Mouse (Mus musculus): ENCODE results near the gene Atxn7l2. TPM values are rescaled to one million over a fixed set of nuclear protein-coding genes. Genes with fewer than 3 reads are reported as not detected.
"Not testable (repeated sequence)": the region's sequence is repeated elsewhere in the genome, so short reads cannot be mapped to it uniquely, and the experiment has no call there.

Atxn7l2 gene
- polyA plus RNA-seq (2014; fragmentation: Nextera tagmentation; extraction: Ambion mirVana), result 16.8 and 19.9 TPM in 2 replicates

GRCm38 (mm10) chr3:108210771-108211139 lies at the start of gene Atxn7l2:
Atxn7l2 (minus strand) TSS chr3:108210934.
- peaks cover 16% of the 10 kb centered on the region for H3K4me1 ChIP-seq (ENCODE audit: control insufficient read depth, insufficient read depth, low read length)
- H3K9me3 ChIP-seq (ENCODE audit: control insufficient read depth, low read depth, low read length), result no peaks in the 10 kb centered on the region
- peak within 1 kb of the TSS; percentile 88 for H3K27ac ChIP-seq (ENCODE audit: low read length)
- H3K27me3 ChIP-seq (ENCODE audit: control insufficient read depth, insufficient read depth, low read length), result no peaks in the 10 kb centered on the region
- WGBS, result 0% methylated on average over 14 of the region's 14 CpGs
- H3K4me3 ChIP-seq (ENCODE audit: low read depth, low read length), result peak within 1 kb of the TSS; percentile 59
- H3K4me2 ChIP-seq (replicated peaks; ENCODE audit: low read depth, low read length), result peak within 1 kb of the TSS; percentile 92
- peak within 1 kb of the TSS; percentile 79 for H3K9ac ChIP-seq (replicated peaks; ENCODE audit: low read depth, low read length)
- H3K36me3 ChIP-seq (ENCODE audit: control insufficient read depth, insufficient read depth, low read length), result peaks cover under 1% of the 10 kb centered on the region; the same call in 1 of the 2 replicates
- peak; percentile 80 for ATAC-seq (ENCODE audit: insufficient number of reproducible peaks, insufficient read depth, low FRiP score, low read depth)

GRCm38 (mm10) chr3:108259319-108259718 lies 48.6 kb upstream of the Atxn7l2 start:
- H3K27ac ChIP-seq (ENCODE audit: low read length), result no peak overlapping the region
- WGBS, result 70% methylated on average over 3 of the region's 3 CpGs
- H3K4me1 ChIP-seq (ENCODE audit: control insufficient read depth, insufficient read depth, low read length), result peaks cover 13% of the 10 kb centered on the region
- no peaks in the 10 kb centered on the region for H3K27me3 ChIP-seq (ENCODE audit: control insufficient read depth, insufficient read depth, low read length)
- no peak overlapping the region for H3K9ac ChIP-seq (replicated peaks; ENCODE audit: low read depth, low read length)
- no peak overlapping the region for H3K4me3 ChIP-seq (ENCODE audit: low read depth, low read length)
- ATAC-seq (ENCODE audit: insufficient number of reproducible peaks, insufficient read depth, low FRiP score, low read depth), result no peak
- H3K36me3 ChIP-seq (ENCODE audit: control insufficient read depth, insufficient read depth, low read length), result peaks cover 12% of the 10 kb centered on the region
- no peaks in the 10 kb centered on the region for H3K9me3 ChIP-seq (ENCODE audit: control insufficient read depth, low read depth, low read length)
- H3K4me2 ChIP-seq (replicated peaks; ENCODE audit: low read depth, low read length), result no peak overlapping the region

GRCm38 (mm10) chr3:108257831-108258500 lies 47.2 kb upstream of the Atxn7l2 start:
- Histone ChIP-seq H3K4me3 (ENCODE audit: low read depth, low read length) (peak overlapping the region; percentile 95), H3K4me2 (replicated peaks; ENCODE audit: low read depth, low read length) (peak overlapping the region; percentile 89), H3K4me1 (ENCODE audit: control insufficient read depth, insufficient read depth, low read length) (peaks cover 13% of the 10 kb centered on the region), H3K27me3 (ENCODE audit: control insufficient read depth, insufficient read depth, low read length) (no peaks in the 10 kb centered on the region), H3K36me3 (ENCODE audit: control insufficient read depth, insufficient read depth, low read length) (peaks cover 9% of the 10 kb centered on the region), H3K9me3 (ENCODE audit: control insufficient read depth, low read depth, low read length) (no peaks in the 10 kb centered on the region), H3K9ac (replicated peaks; ENCODE audit: low read depth, low read length) (peak overlapping the region; percentile 92), H3K27ac (ENCODE audit: low read length) (no peak overlapping the region)
- 66% methylated on average over 3 of the region's 3 CpGs for WGBS
- no peak for ATAC-seq (ENCODE audit: insufficient number of reproducible peaks, insufficient read depth, low FRiP score, low read depth)

GRCm38 (mm10) chr3:108256719-108257637 lies 46.2 kb upstream of the Atxn7l2 start, which contains the start of gene Psma5:
Psma5 (plus strand) TSS chr3:108256926.
- Histone ChIP-seq H3K27me3 (ENCODE audit: control insufficient read depth, insufficient read depth, low read length) (no peaks in the 10 kb centered on the region), H3K9ac (replicated peaks; ENCODE audit: low read depth, low read length) (peak within 1 kb of the TSS; percentile 92), H3K4me1 (ENCODE audit: control insufficient read depth, insufficient read depth, low read length) (peaks cover 13% of the 10 kb centered on the region), H3K27ac (ENCODE audit: low read length) (0 out of 2 replicates have a peak within 1 kb of the TSS, but pooled peaks have one; percentile 10), H3K9me3 (ENCODE audit: control insufficient read depth, low read depth, low read length) (no peaks in the 10 kb centered on the region), H3K4me3 (ENCODE audit: low read depth, low read length) (peak within 1 kb of the TSS; percentile 95), H3K4me2 (replicated peaks; ENCODE audit: low read depth, low read length) (peak within 1 kb of the TSS; percentile 89), H3K36me3 (ENCODE audit: control insufficient read depth, insufficient read depth, low read length) (peaks cover 2% of the 10 kb centered on the region)
- ATAC-seq (ENCODE audit: insufficient number of reproducible peaks, insufficient read depth, low FRiP score, low read depth), result peak; percentile 99
- under 1% methylated on average over 74 of the region's 79 CpGs for WGBS

GRCm38 (mm10) chr3:108246857-108247256 lies 36.1 kb upstream of the Atxn7l2 start:
- no peak overlapping the region for H3K27ac ChIP-seq (ENCODE audit: low read length)
- no peak overlapping the region for H3K4me2 ChIP-seq (replicated peaks; ENCODE audit: low read depth, low read length)
- H3K27me3 ChIP-seq (ENCODE audit: control insufficient read depth, insufficient read depth, low read length), result no peaks in the 10 kb centered on the region
- no peaks in the 10 kb centered on the region for H3K36me3 ChIP-seq (ENCODE audit: control insufficient read depth, insufficient read depth, low read length)
- H3K4me3 ChIP-seq (ENCODE audit: low read depth, low read length), result no peak overlapping the region
- 82% methylated on average over 2 of the region's 2 CpGs for WGBS
- no peaks in the 10 kb centered on the region for H3K4me1 ChIP-seq (ENCODE audit: control insufficient read depth, insufficient read depth, low read length)
- no peak overlapping the region for H3K9ac ChIP-seq (replicated peaks; ENCODE audit: low read depth, low read length)
- H3K9me3 ChIP-seq (ENCODE audit: control insufficient read depth, low read depth, low read length), result no peaks in the 10 kb centered on the region
- no peak for ATAC-seq (ENCODE audit: insufficient number of reproducible peaks, insufficient read depth, low FRiP score, low read depth)

- H3K9ac ChIP-seq (replicated peaks; ENCODE audit: low read depth, low read length), result no peak overlapping the region
- H3K4me1 ChIP-seq (ENCODE audit: control insufficient read depth, insufficient read depth, low read length), result no peaks in the 10 kb centered on the region
- no peaks in the 10 kb centered on the region for H3K9me3 ChIP-seq (ENCODE audit: control insufficient read depth, low read depth, low read length)
- H3K4me2 ChIP-seq (replicated peaks; ENCODE audit: low read depth, low read length), result no peak overlapping the region
- no peaks in the 10 kb centered on the region for H3K36me3 ChIP-seq (ENCODE audit: control insufficient read depth, insufficient read depth, low read length)
- ATAC-seq (ENCODE audit: insufficient number of reproducible peaks, insufficient read depth, low FRiP score, low read depth), result no peak
- H3K27ac ChIP-seq (ENCODE audit: low read length), result no peak overlapping the region
- WGBS, result 87% methylated on average over 3 of the region's 3 CpGs
- H3K27me3 ChIP-seq (ENCODE audit: control insufficient read depth, insufficient read depth, low read length), result no peaks in the 10 kb centered on the region
- no peak overlapping the region for H3K4me3 ChIP-seq (ENCODE audit: low read depth, low read length)
These were observed 30.6 kb upstream of the Atxn7l2 start for GRCm38 (mm10) chr3:108241243-108241839.

GRCm38 (mm10) chr3:108237474-108238102 lies 26.9 kb upstream of the Atxn7l2 start:
- not testable (repeated sequence) for ATAC-seq (ENCODE audit: insufficient number of reproducible peaks, insufficient read depth, low FRiP score, low read depth); H3K4me1 ChIP-seq (ENCODE audit: control insufficient read depth, insufficient read depth, low read length); H3K9me3 ChIP-seq (ENCODE audit: control insufficient read depth, low read depth, low read length); H3K36me3 ChIP-seq (ENCODE audit: control insufficient read depth, insufficient read depth, low read length); H3K27ac ChIP-seq (ENCODE audit: low read length); H3K9ac ChIP-seq (replicated peaks; ENCODE audit: low read depth, low read length); H3K4me3 ChIP-seq (ENCODE audit: low read depth, low read length); H3K4me2 ChIP-seq (replicated peaks; ENCODE audit: low read depth, low read length); H3K27me3 ChIP-seq (ENCODE audit: control insufficient read depth, insufficient read depth, low read length)
- 84% methylated on average over 4 of the region's 4 CpGs for WGBS

GRCm38 (mm10) chr3:108231646-108232045 lies 20.9 kb upstream of the Atxn7l2 start:
- H3K27ac ChIP-seq (ENCODE audit: low read length), result no peak overlapping the region
- H3K9me3 ChIP-seq (ENCODE audit: control insufficient read depth, low read depth, low read length), result no peaks in the 10 kb centered on the region
- no peaks in the 10 kb centered on the region for H3K36me3 ChIP-seq (ENCODE audit: control insufficient read depth, insufficient read depth, low read length)
- ATAC-seq (ENCODE audit: insufficient number of reproducible peaks, insufficient read depth, low FRiP score, low read depth), result no peak
- H3K4me1 ChIP-seq (ENCODE audit: control insufficient read depth, insufficient read depth, low read length), result peaks cover under 1% of the 10 kb centered on the region; the same call in 1 of the 2 replicates
- H3K4me3 ChIP-seq (ENCODE audit: low read depth, low read length), result no peak overlapping the region
- 76% methylated on average over 4 of the region's 4 CpGs for WGBS
- H3K9ac ChIP-seq (replicated peaks; ENCODE audit: low read depth, low read length), result no peak overlapping the region
- H3K27me3 ChIP-seq (ENCODE audit: control insufficient read depth, insufficient read depth, low read length), result no peaks in the 10 kb centered on the region; the same call in 1 of the 2 replicates
- H3K4me2 ChIP-seq (replicated peaks; ENCODE audit: low read depth, low read length), result no peak overlapping the region
